Mouse (Mus musculus) limb, embryonic 15.5 days (tissue): ENCODE results near the gene Dock4. TPM values are rescaled to one million over a fixed set of nuclear protein-coding genes. Genes with fewer than 3 reads are reported as not detected.

ENCODE experiments used
- ATAC-seq: fragments of 200-750 bp; cut with Nextera tagmentation; 2 replicates; pipeline ENCODE4 v1.8.0; 2017; ENCODE audit warnings: low read depth, moderate TSS enrichment; ENCODE audit not compliant: insufficient number of reproducible peaks, low FRiP score, low TSS enrichment
- H3K27ac ChIP-seq: fragments of 300-500 bp; sonication (generic); 2 replicates; pipeline ENCODE4 v1.5.1; 2015; ENCODE audit warnings: moderate library complexity, mild to moderate bottlenecking, inconsistent platforms
- H3K27me3 ChIP-seq: fragments of 300-500 bp; sonication (generic); 2 replicates; pipeline ENCODE4 v1.6.1; 2015; ENCODE audit warnings: inconsistent platforms
- H3K36me3 ChIP-seq: fragments of 300-500 bp; sonication (generic); 2 replicates; pipeline ENCODE4 v1.6.1; 2015; ENCODE audit warnings: inconsistent platforms
- H3K4me1 ChIP-seq: fragments of 300-500 bp; sonication (generic); 2 replicates; pipeline ENCODE4 v1.6.1; 2015; ENCODE audit warnings: inconsistent platforms
- H3K4me2 ChIP-seq: fragments of 300-500 bp; sonication (generic); 2 replicates; pipeline ENCODE4 v1.6.1; 2015; ENCODE audit warnings: mild to moderate bottlenecking, inconsistent platforms
- H3K4me3 ChIP-seq: fragments of 300-500 bp; sonication (generic); 2 replicates; pipeline ENCODE4 v1.5.1; 2015; ENCODE audit warnings: mild to moderate bottlenecking, inconsistent platforms
- H3K9ac ChIP-seq: fragments of 300-500 bp; sonication (generic); 2 replicates; pipeline ENCODE4 v1.6.1; 2015; ENCODE audit warnings: inconsistent platforms
- H3K9me3 ChIP-seq: fragments of 300-500 bp; sonication (generic); 2 replicates; pipeline ENCODE4 v1.6.1; 2016; ENCODE audit warnings: inconsistent platforms
- WGBS: fragments of 180-500 bp; shearing (Covaris S2); methylation state at CpG from one replicate; pipeline ENCODE4 v1.1.7; 2015; 5-methylcytosine and 5-hydroxymethylcytosine counted together
- polyA plus RNA-seq: library from polyadenylated mRNA; unstranded; fragments of >200 nt; fragmentation: Nextera tagmentation; extraction: Ambion mirVana; gene quantifications from 2 replicates; pipeline ENCODE4 v1.2.1, GENCODE M21; 2015

Dock4 gene
- polyA plus RNA-seq, 1 experiment from 2014 or later, result 13.6 TPM

- no peak overlapping the region for H3K27ac ChIP-seq
- H3K36me3 ChIP-seq, result no peaks in the 10 kb centered on the region
- H3K9me3 ChIP-seq, result no peaks in the 10 kb centered on the region
- H3K9ac ChIP-seq, result no peak overlapping the region
- 73% methylated on average over 7 of the region's 7 CpGs for WGBS
- H3K27me3 ChIP-seq, result no peaks in the 10 kb centered on the region
- H3K4me1 ChIP-seq, result no peaks in the 10 kb centered on the region
- no peak for ATAC-seq
- no peak overlapping the region for H3K4me2 ChIP-seq
- H3K4me3 ChIP-seq, result no peak overlapping the region
These were observed 188.4 kb downstream of the Dock4 start for GRCm38 (mm10) chr12:40634169-40634568.

GRCm38 (mm10) chr12:40635991-40636390 lies 190.2 kb downstream of the Dock4 start:
- H3K27me3 ChIP-seq, result no peaks in the 10 kb centered on the region
- no peak overlapping the region for H3K9ac ChIP-seq
- H3K27ac ChIP-seq, result no peak overlapping the region
- no peak overlapping the region for H3K4me3 ChIP-seq
- no peak for ATAC-seq
- peaks cover 4% of the 10 kb centered on the region; the same call in 1 of the 2 replicates for H3K36me3 ChIP-seq
- 96% methylated on average over 6 of the region's 6 CpGs for WGBS
- no peak overlapping the region for H3K4me2 ChIP-seq
- no peaks in the 10 kb centered on the region for H3K4me1 ChIP-seq
- H3K9me3 ChIP-seq, result no peaks in the 10 kb centered on the region

- no peak for ATAC-seq
- WGBS, result 87% methylated on average over 2 of the region's 2 CpGs
- no peaks in the 10 kb centered on the region for H3K9me3 ChIP-seq
- no peak overlapping the region for H3K27ac ChIP-seq
- H3K4me3 ChIP-seq, result no peak overlapping the region
- H3K36me3 ChIP-seq, result peaks cover 4% of the 10 kb centered on the region; the same call in 1 of the 2 replicates
- H3K4me2 ChIP-seq, result no peak overlapping the region
- no peak overlapping the region for H3K9ac ChIP-seq
- H3K4me1 ChIP-seq, result no peaks in the 10 kb centered on the region
- no peaks in the 10 kb centered on the region for H3K27me3 ChIP-seq
These were observed 191.7 kb downstream of the Dock4 start for GRCm38 (mm10) chr12:40637427-40637826.

GRCm38 (mm10) chr12:40645869-40646268 lies 200.1 kb downstream of the Dock4 start:
- H3K9me3 ChIP-seq, result no peaks in the 10 kb centered on the region
- WGBS, result 56% methylated on average over 6 of the region's 6 CpGs
- no peak overlapping the region for H3K4me3 ChIP-seq
- H3K9ac ChIP-seq, result no peak overlapping the region
- no peaks in the 10 kb centered on the region for H3K4me1 ChIP-seq
- H3K4me2 ChIP-seq, result no peak overlapping the region
- H3K27me3 ChIP-seq, result no peaks in the 10 kb centered on the region
- ATAC-seq, result no peak
- 0 out of 2 replicates have a peak, but pooled peaks cover under 1% of the 10 kb centered on the region for H3K36me3 ChIP-seq
- no peak overlapping the region for H3K27ac ChIP-seq

- no peak for ATAC-seq
These were observed 208.6 kb downstream of the Dock4 start for GRCm38 (mm10) chr12:40654312-40654711.

GRCm38 (mm10) chr12:40655861-40656260 lies 210.1 kb downstream of the Dock4 start:
- H3K36me3 ChIP-seq, result no peaks in the 10 kb centered on the region
- no peak overlapping the region for H3K27ac ChIP-seq
- WGBS, result 70% methylated on average over 2 of the region's 2 CpGs

More at GRCm38 (mm10) chr12:40654312-40654711, 208.6 kb downstream of the Dock4 start:
- H3K36me3 ChIP-seq, result no peaks in the 10 kb centered on the region
- H3K9ac ChIP-seq, result no peak overlapping the region
- WGBS, result 85% methylated on average over 2 of the region's 2 CpGs
- H3K4me2 ChIP-seq, result no peak overlapping the region
- no peak overlapping the region for H3K4me3 ChIP-seq
- no peaks in the 10 kb centered on the region for H3K27me3 ChIP-seq
- H3K9me3 ChIP-seq, result no peaks in the 10 kb centered on the region
- no peak overlapping the region for H3K27ac ChIP-seq
- no peaks in the 10 kb centered on the region for H3K4me1 ChIP-seq

GRCm38 (mm10) chr12:40656438-40656837 lies 210.7 kb downstream of the Dock4 start:
- Histone ChIP-seq H3K36me3 (no peaks in the 10 kb centered on the region), H3K4me1 (no peaks in the 10 kb centered on the region), H3K4me2 (no peak overlapping the region), H3K9me3 (no peaks in the 10 kb centered on the region), H3K27ac (no peak overlapping the region), H3K4me3 (no peak overlapping the region), H3K9ac (no peak overlapping the region), H3K27me3 (no peaks in the 10 kb centered on the region)
- no peak for ATAC-seq
- WGBS, result 41% methylated on average over 5 of the region's 5 CpGs

More at GRCm38 (mm10) chr12:40655861-40656260, 210.1 kb downstream of the Dock4 start:
- no peaks in the 10 kb centered on the region for H3K27me3 ChIP-seq
- H3K4me3 ChIP-seq, result no peak overlapping the region
- no peaks in the 10 kb centered on the region for H3K9me3 ChIP-seq
- no peaks in the 10 kb centered on the region for H3K4me1 ChIP-seq
- H3K4me2 ChIP-seq, result no peak overlapping the region
- H3K9ac ChIP-seq, result no peak overlapping the region
- ATAC-seq, result no peak

GRCm38 (mm10) chr12:40657229-40657885 lies 211.6 kb downstream of the Dock4 start:
- WGBS, result 79% methylated on average over 4 of the region's 4 CpGs
- H3K4me1 ChIP-seq, result no peaks in the 10 kb centered on the region

GRCm38 (mm10) chr12:40659689-40660088 lies 213.9 kb downstream of the Dock4 start:
- no peak overlapping the region for H3K27ac ChIP-seq
- WGBS, result 53% methylated on average over 6 of the region's 6 CpGs
- no peak for ATAC-seq

More at GRCm38 (mm10) chr12:40657229-40657885, 211.6 kb downstream of the Dock4 start:
- Histone ChIP-seq H3K9me3 (no peaks in the 10 kb centered on the region), H3K27me3 (no peaks in the 10 kb centered on the region), H3K4me2 (no peak overlapping the region), H3K9ac (no peak overlapping the region), H3K27ac (no peak overlapping the region), H3K4me3 (no peak overlapping the region), H3K36me3 (no peaks in the 10 kb centered on the region)
- no peak for ATAC-seq

GRCm38 (mm10) chr12:40669460-40669859 lies 223.7 kb downstream of the Dock4 start:
- H3K27ac ChIP-seq, result no peak overlapping the region
- no peaks in the 10 kb centered on the region for H3K9me3 ChIP-seq
- H3K9ac ChIP-seq, result no peak overlapping the region
- no peak overlapping the region for H3K4me2 ChIP-seq
- no peak overlapping the region for H3K4me3 ChIP-seq
- H3K27me3 ChIP-seq, result no peaks in the 10 kb centered on the region
- H3K36me3 ChIP-seq, result no peaks in the 10 kb centered on the region
- no peaks in the 10 kb centered on the region for H3K4me1 ChIP-seq
- ATAC-seq, result no peak
- WGBS, result 89% methylated on average over 2 of the region's 2 CpGs

More at GRCm38 (mm10) chr12:40659689-40660088, 213.9 kb downstream of the Dock4 start:
- Histone ChIP-seq H3K36me3 (no peaks in the 10 kb centered on the region), H3K9ac (no peak overlapping the region), H3K4me1 (no peaks in the 10 kb centered on the region), H3K4me2 (no peak overlapping the region), H3K4me3 (no peak overlapping the region), H3K27me3 (no peaks in the 10 kb centered on the region), H3K9me3 (no peaks in the 10 kb centered on the region)

GRCm38 (mm10) chr12:40670766-40671165 lies 225.0 kb downstream of the Dock4 start:
- no peaks in the 10 kb centered on the region for H3K27me3 ChIP-seq
- no peaks in the 10 kb centered on the region for H3K36me3 ChIP-seq
- H3K9ac ChIP-seq, result no peak overlapping the region
- no peak overlapping the region for H3K4me2 ChIP-seq
- H3K4me1 ChIP-seq, result no peaks in the 10 kb centered on the region
- no peaks in the 10 kb centered on the region for H3K9me3 ChIP-seq
- H3K4me3 ChIP-seq, result no peak overlapping the region
- H3K27ac ChIP-seq, result no peak overlapping the region
- ATAC-seq, result no peak

- no peaks in the 10 kb centered on the region for H3K9me3 ChIP-seq
- ATAC-seq, result no peak
- WGBS, result 56% methylated on average over 4 of the region's 4 CpGs
These were observed 234.0 kb downstream of the Dock4 start for GRCm38 (mm10) chr12:40679713-40680112.

More at GRCm38 (mm10) chr12:40679713-40680112, 234.0 kb downstream of the Dock4 start:
- H3K27ac ChIP-seq, result no peak overlapping the region
- no peaks in the 10 kb centered on the region for H3K4me1 ChIP-seq
- no peaks in the 10 kb centered on the region for H3K27me3 ChIP-seq
- H3K36me3 ChIP-seq, result peaks cover 5% of the 10 kb centered on the region; the same call in 1 of the 2 replicates
- no peak overlapping the region for H3K4me2 ChIP-seq
- H3K4me3 ChIP-seq, result no peak overlapping the region
- no peak overlapping the region for H3K9ac ChIP-seq
